Mouse (Mus musculus) forebrain, embryonic 12.5 days (tissue): Measurements from ENCODE around the gene Ptbp3. TPM values are rescaled to one million over a fixed set of nuclear protein-coding genes. Genes with fewer than 3 reads are reported as not detected.

Source experiments
- ATAC-seq: fragments of 200-750 bp; cut with Nextera tagmentation; 2 replicates; pipeline ENCODE4 v1.8.0; 2017; ENCODE audit warnings: moderate TSS enrichment; ENCODE audit not compliant: low FRiP score
- H3K27ac ChIP-seq: fragments of 300-500 bp; sonication (generic); 2 replicates; pipeline ENCODE4 v1.5.1; 2016; ENCODE audit warnings: mild to moderate bottlenecking
- H3K27me3 ChIP-seq: fragments of 300-500 bp; sonication (generic); 2 replicates; pipeline ENCODE4 v1.6.1; 2016; ENCODE audit warnings: mild to moderate bottlenecking
- H3K36me3 ChIP-seq: fragments of 300-500 bp; sonication (generic); replicated peaks from 2 replicates; pipeline ENCODE4 v1.6.1; 2016; ENCODE audit warnings: mild to moderate bottlenecking
- H3K4me1 ChIP-seq: fragments of 300-500 bp; sonication (generic); 2 replicates; pipeline ENCODE4 v1.6.1; 2016
- H3K4me2 ChIP-seq: fragments of 300-500 bp; sonication (generic); 2 replicates; pipeline ENCODE4 v1.6.1; 2016; ENCODE audit warnings: mild to moderate bottlenecking, moderate library complexity
- H3K4me3 ChIP-seq: fragments of 300-500 bp; sonication (generic); replicated peaks from 2 replicates; pipeline ENCODE4 v1.5.1; 2016; ENCODE audit warnings: mild to moderate bottlenecking
- H3K9ac ChIP-seq: fragments of 300-500 bp; sonication (generic); 2 replicates; pipeline ENCODE4 v1.6.1; 2016; ENCODE audit warnings: mild to moderate bottlenecking
- H3K9me3 ChIP-seq: fragments of 300-500 bp; sonication (generic); 2 replicates; pipeline ENCODE4 v1.6.1; 2016
- WGBS: fragments of 180-500 bp; shearing (Covaris S2); methylation state at CpG from one replicate; pipeline ENCODE4 v1.1.7; 2016; 5-methylcytosine and 5-hydroxymethylcytosine counted together
- polyA plus RNA-seq: library from polyadenylated mRNA; unstranded; fragments of >200 nt; fragmentation: Nextera tagmentation; extraction: Ambion mirVana; gene quantifications from 2 replicates; pipeline ENCODE4 v1.2.1, GENCODE M21; 2016

Ptbp3 gene
- polyA plus RNA-seq, 1 experiment from 2014 or later: 29.1 TPM

- Histone ChIP-seq H3K27ac (no peak overlapping the region), H3K27me3 (no peaks in the 10 kb centered on the region), H3K4me2 (no peak overlapping the region), H3K36me3 (no peaks in the 10 kb centered on the region), H3K4me1 (no peaks in the 10 kb centered on the region), H3K4me3 (no peak overlapping the region), H3K9ac (no peak overlapping the region), H3K9me3 (no peaks in the 10 kb centered on the region)
- ATAC-seq: no peak
- 75% methylated on average over 1 of the region's 1 CpGs for WGBS
These were observed 18.0 kb downstream of the Ptbp3 start for GRCm38 (mm10) chr4:59531172-59531571.

DNA sequence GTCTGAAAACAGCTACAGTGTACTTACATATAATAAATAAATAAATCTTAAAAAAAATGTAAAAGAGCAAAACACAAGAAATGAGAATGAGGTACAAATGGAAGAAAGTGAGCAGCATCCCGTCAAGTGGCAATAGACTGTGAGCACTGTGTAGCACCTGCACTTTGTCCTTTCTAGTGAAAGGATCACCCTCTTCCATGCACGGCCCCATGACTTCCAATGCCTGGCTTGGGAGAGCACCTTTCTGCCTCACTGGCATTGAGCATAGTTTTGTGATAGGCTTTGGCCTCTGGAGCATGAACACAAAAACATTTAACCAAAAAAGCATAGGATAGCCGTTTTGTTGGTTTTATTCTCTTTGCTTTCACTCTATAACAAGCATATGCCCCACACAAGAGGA, 21.7 kb downstream of the Ptbp3 start:
- whole genome bisulfite sequencing: 88% methylated on average over 3 of the region's 3 CpGs
- Histone ChIP-seq H3K36me3 (no peaks in the 10 kb centered on the region; the same call in 1 of the 2 replicates), H3K9ac (no peak overlapping the region)

GRCm38 (mm10) chr4:59526728-59527127, 22.4 kb downstream of the Ptbp3 start:
- Histone ChIP-seq H3K9ac (no peak overlapping the region), H3K4me1 (no peaks in the 10 kb centered on the region), H3K4me3 (no peak overlapping the region), H3K27ac (no peak overlapping the region), H3K4me2 (no peak overlapping the region), H3K27me3 (no peaks in the 10 kb centered on the region), H3K9me3 (no peaks in the 10 kb centered on the region), H3K36me3 (no peaks in the 10 kb centered on the region; the same call in 1 of the 2 replicates)
- no peak for ATAC-seq
- 73% methylated on average over 2 of the region's 2 CpGs for WGBS

More for the DNA sequence above, 21.7 kb downstream of the Ptbp3 start:
- no peak for ATAC-seq
- no peak overlapping the region for H3K4me3 ChIP-seq
- no peaks in the 10 kb centered on the region for H3K9me3 ChIP-seq
- H3K4me2 ChIP-seq: no peak overlapping the region
- no peak overlapping the region for H3K27ac ChIP-seq
- H3K4me1 ChIP-seq: no peaks in the 10 kb centered on the region
- no peaks in the 10 kb centered on the region for H3K27me3 ChIP-seq

DNA sequence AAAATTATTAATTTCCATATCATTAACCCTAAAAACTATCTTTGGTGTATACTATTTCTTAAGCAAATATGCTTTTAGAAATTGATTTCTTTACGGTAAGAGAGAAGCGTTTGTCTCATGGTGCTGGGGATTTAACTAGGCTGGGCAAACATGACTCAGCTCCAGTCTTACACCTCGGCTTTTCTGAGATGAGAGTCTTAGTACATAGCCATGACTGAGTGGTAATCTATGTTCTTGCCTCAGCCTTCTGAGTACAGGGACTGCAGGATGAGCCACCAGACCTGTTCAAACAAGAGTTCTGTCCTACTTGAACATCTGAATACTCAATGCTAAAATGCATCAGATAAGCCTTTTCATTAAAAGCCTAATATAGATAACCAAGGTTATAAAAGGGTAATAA, 24.3 kb downstream of the Ptbp3 start:
- no peak overlapping the region for H3K9ac ChIP-seq
- ATAC-seq: no peak
- H3K4me1 ChIP-seq: no peaks in the 10 kb centered on the region
- no peak overlapping the region for H3K4me3 ChIP-seq
- WGBS: 83% methylated on average over 3 of the region's 3 CpGs
- H3K27me3 ChIP-seq: no peaks in the 10 kb centered on the region
- no peak overlapping the region for H3K4me2 ChIP-seq
- no peaks in the 10 kb centered on the region for H3K9me3 ChIP-seq
- H3K27ac ChIP-seq: no peak overlapping the region
- H3K36me3 ChIP-seq: no peaks in the 10 kb centered on the region; the same call in 1 of the 2 replicates

- no peak for ATAC-seq
- no peak overlapping the region for H3K4me3 ChIP-seq
- H3K9ac ChIP-seq: no peak overlapping the region
- H3K27me3 ChIP-seq: no peaks in the 10 kb centered on the region
- H3K4me2 ChIP-seq: no peak overlapping the region
- peaks cover 7% of the 10 kb centered on the region for H3K36me3 ChIP-seq
- no peak overlapping the region for H3K27ac ChIP-seq
- no peaks in the 10 kb centered on the region for H3K9me3 ChIP-seq
- no peaks in the 10 kb centered on the region for H3K4me1 ChIP-seq
These were observed 38.8 kb downstream of the Ptbp3 start for GRCm38 (mm10) chr4:59510321-59510720.

DNA sequence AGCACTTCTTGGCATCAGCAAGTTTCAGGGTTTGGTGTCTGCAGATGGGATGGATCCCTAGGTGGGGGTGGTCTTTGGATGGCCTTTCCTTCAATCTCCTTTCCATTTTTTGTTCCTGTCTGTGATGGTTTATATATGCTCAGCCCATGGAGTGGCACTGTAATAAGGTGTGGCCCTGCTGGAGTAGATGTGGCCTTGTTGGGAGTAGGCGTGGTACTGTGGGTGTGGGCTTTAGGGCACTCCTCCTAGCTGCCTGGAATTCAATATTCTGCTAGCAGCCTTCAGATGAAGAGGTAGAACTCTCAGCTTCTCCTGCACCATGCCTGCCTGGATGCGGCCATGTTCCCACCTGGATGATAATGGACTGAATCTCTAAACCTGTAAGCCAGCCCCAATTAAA, 39.6 kb downstream of the Ptbp3 start:
- H3K36me3 ChIP-seq: peaks cover 7% of the 10 kb centered on the region
- H3K4me2 ChIP-seq: no peak overlapping the region
- 86% methylated on average over 2 of the region's 2 CpGs for WGBS
- no peaks in the 10 kb centered on the region for H3K9me3 ChIP-seq
- no peaks in the 10 kb centered on the region for H3K4me1 ChIP-seq
- H3K4me3 ChIP-seq: no peak overlapping the region
- no peak overlapping the region for H3K27ac ChIP-seq
- H3K27me3 ChIP-seq: no peaks in the 10 kb centered on the region
- ATAC-seq: no peak
- H3K9ac ChIP-seq: no peak overlapping the region

DNA sequence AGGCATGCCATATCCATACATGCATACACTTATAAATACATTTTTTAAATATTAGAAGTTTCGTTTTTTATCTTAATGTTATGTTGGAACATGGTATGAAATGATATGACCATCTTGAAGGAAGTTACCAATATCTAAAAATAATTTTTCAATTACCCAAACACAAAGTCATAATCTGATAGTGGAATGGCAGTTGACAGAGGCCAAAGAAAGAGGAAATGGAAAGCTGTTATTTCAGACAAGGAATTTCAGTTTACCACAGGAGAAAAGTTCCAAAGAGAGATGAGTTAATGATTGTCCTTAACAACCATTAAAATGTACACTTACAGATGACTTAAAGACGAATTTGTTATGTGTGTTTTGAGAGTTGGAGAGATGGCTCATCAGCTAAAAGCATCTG, 41.4 kb downstream of the Ptbp3 start:
- H3K27me3 ChIP-seq: no peaks in the 10 kb centered on the region
- H3K9me3 ChIP-seq: no peaks in the 10 kb centered on the region
- no peak overlapping the region for H3K4me2 ChIP-seq
- no peaks in the 10 kb centered on the region for H3K4me1 ChIP-seq
- peaks cover 6% of the 10 kb centered on the region for H3K36me3 ChIP-seq
- H3K27ac ChIP-seq: no peak overlapping the region
- no peak for ATAC-seq
- 79% methylated on average over 2 of the region's 2 CpGs for WGBS
- H3K9ac ChIP-seq: no peak overlapping the region
- no peak overlapping the region for H3K4me3 ChIP-seq

DNA sequence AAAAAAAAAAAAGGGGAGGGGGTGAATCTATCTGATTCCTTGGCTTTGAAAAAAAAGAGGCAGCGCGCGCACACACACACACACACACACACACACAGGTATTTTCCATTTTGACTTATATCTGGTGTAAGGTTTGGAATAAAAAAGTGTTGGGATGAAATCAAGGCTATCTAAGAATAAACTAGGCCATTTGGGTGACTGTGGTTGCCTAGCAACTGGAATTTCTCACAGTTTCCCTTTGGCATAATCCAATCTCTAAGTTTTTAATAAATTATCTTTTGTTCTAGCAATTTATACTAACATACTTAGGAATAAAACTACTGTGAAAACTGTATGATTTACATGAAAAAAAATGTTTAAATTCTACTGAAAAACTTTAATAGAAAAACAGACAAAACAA, 42.5 kb downstream of the Ptbp3 start:
- H3K27me3 ChIP-seq: no peaks in the 10 kb centered on the region
- no peak overlapping the region for H3K9ac ChIP-seq
- H3K4me3 ChIP-seq: no peak overlapping the region
- WGBS: 90% methylated on average over 3 of the region's 3 CpGs
- H3K9me3 ChIP-seq: no peaks in the 10 kb centered on the region
- H3K27ac ChIP-seq: no peak overlapping the region
- no peak for ATAC-seq
- H3K4me1 ChIP-seq: no peaks in the 10 kb centered on the region
- 0 out of 2 replicates have a peak, but pooled peaks cover 7% of the 10 kb centered on the region for H3K36me3 ChIP-seq
- no peak overlapping the region for H3K4me2 ChIP-seq

GRCm38 (mm10) chr4:59505481-59505880, 43.7 kb downstream of the Ptbp3 start:
- Histone ChIP-seq H3K4me1 (no peaks in the 10 kb centered on the region), H3K9me3 (no peaks in the 10 kb centered on the region), H3K4me2 (no peak overlapping the region), H3K36me3 (0 out of 2 replicates have a peak, but pooled peaks cover 8% of the 10 kb centered on the region), H3K27me3 (no peaks in the 10 kb centered on the region), H3K9ac (no peak overlapping the region), H3K4me3 (no peak overlapping the region), H3K27ac (no peak overlapping the region)
- 66% methylated on average over 3 of the region's 3 CpGs for WGBS
- ATAC-seq: no peak

DNA sequence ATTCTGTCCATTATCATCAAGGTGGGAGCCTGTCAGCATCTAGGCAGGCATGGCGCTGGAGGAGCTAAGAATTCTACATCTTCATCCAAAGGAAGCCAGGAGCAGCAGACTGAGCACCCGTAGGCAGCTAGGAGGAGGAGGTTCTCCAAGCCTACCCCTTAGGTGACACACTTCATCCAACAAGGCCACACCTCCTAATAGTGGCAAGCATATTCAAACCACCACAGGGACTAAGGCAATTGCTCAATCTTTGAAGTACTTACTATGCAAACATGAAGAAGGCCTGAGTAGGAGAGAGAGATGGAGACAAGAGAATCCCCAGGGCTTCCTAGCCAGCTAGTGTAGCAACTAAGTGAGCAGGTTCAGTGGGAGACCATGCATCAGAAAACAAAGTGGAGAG, 58.1 kb downstream of the Ptbp3 start:
- no peak overlapping the region for H3K9ac ChIP-seq
- no peaks in the 10 kb centered on the region for H3K4me1 ChIP-seq
- no peak for ATAC-seq
- no peaks in the 10 kb centered on the region for H3K9me3 ChIP-seq
- H3K4me3 ChIP-seq: no peak overlapping the region
- H3K36me3 ChIP-seq: peaks cover 4% of the 10 kb centered on the region; the same call in 1 of the 2 replicates
- no peak overlapping the region for H3K4me2 ChIP-seq
- no peaks in the 10 kb centered on the region for H3K27me3 ChIP-seq
- H3K27ac ChIP-seq: no peak overlapping the region
- 91% methylated on average over 2 of the region's 2 CpGs for WGBS

DNA sequence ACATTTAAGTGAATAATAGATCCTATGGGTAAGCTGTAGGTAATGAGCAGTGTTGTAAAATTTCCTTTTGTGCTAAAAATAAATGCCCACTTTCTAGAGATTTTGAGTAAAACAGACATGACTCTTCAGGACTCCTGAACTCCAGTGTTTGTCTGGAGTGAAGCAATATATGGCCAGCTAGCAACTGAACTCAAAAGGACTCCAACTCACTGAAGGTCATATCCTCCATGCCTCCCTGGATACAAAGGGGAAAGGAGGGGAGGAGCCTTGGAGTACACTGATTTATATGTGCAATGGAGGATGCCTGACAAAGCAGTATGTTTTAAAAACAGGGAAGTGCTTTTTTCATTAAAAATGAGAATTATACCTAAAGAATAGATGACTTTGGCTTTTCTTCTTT, 77.9 kb downstream of the Ptbp3 start:
- H3K9ac ChIP-seq: no peak overlapping the region
- no peak overlapping the region for H3K27ac ChIP-seq
- H3K9me3 ChIP-seq: no peaks in the 10 kb centered on the region
- no peaks in the 10 kb centered on the region for H3K4me1 ChIP-seq
- no peak overlapping the region for H3K4me2 ChIP-seq
- ATAC-seq: no peak
- no peaks in the 10 kb centered on the region for H3K27me3 ChIP-seq
- no peaks in the 10 kb centered on the region for H3K36me3 ChIP-seq
- no peak overlapping the region for H3K4me3 ChIP-seq

- Histone ChIP-seq H3K27me3 (no peaks in the 10 kb centered on the region), H3K36me3 (no peaks in the 10 kb centered on the region), H3K4me1 (no peaks in the 10 kb centered on the region), H3K9ac (no peak overlapping the region), H3K27ac (no peak overlapping the region), H3K4me2 (no peak overlapping the region), H3K9me3 (no peaks in the 10 kb centered on the region), H3K4me3 (no peak overlapping the region)
- WGBS: 77% methylated on average over 2 of the region's 2 CpGs
- no peak for ATAC-seq
These were observed 83.7 kb downstream of the Ptbp3 start for GRCm38 (mm10) chr4:59465449-59465848.

DNA sequence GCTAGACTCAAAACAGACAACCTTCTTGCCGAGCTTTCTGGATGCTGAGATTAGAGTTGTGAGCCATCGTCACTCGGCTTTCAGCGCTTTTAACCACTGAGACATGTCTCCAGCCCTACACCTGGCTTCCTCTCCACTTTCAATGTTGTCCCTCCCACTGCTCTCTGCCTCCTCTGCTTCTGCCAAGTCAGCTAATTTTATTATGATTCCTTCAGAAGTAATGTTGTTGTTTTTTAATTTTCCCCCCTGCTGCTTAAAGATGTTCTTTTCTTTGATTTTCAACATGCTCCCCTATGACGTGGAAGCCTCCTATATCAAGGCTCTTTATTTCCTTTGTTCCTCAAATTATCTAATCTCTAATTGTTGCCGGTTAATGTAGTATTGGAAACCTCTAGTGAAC, 84.5 kb downstream of the Ptbp3 start:
- Histone ChIP-seq H3K27ac (no peak overlapping the region), H3K36me3 (no peaks in the 10 kb centered on the region), H3K9ac (no peak overlapping the region), H3K4me1 (no peaks in the 10 kb centered on the region), H3K9me3 (no peaks in the 10 kb centered on the region), H3K4me2 (no peak overlapping the region), H3K27me3 (no peaks in the 10 kb centered on the region), H3K4me3 (no peak overlapping the region)
- WGBS: 93% methylated on average over 6 of the region's 6 CpGs
- no peak for ATAC-seq

- Histone ChIP-seq H3K36me3 (no peaks in the 10 kb centered on the region), H3K27me3 (no peaks in the 10 kb centered on the region), H3K9ac (no peak overlapping the region), H3K4me1 (0 out of 2 replicates have a peak, but pooled peaks cover 3% of the 10 kb centered on the region), H3K27ac (no peak overlapping the region), H3K4me2 (no peak overlapping the region), H3K9me3 (no peaks in the 10 kb centered on the region), H3K4me3 (no peak overlapping the region)
- 77% methylated on average over 6 of the region's 6 CpGs for WGBS
- ATAC-seq: no peak
These were observed 86.7 kb downstream of the Ptbp3 start for GRCm38 (mm10) chr4:59462494-59462893.
